Mouse (Mus musculus) cortical plate, adult 2 months (tissue): ENCODE measurements around the gene Pknox2.

ENCODE experiments used
- CTCF ChIP-seq: fragments of 200-500 bp; IDR thresholded peaks from 2 replicates; pipeline ENCODE4 v1.5.1; 2011; ENCODE audit warnings: mild to moderate bottlenecking, control low read depth, low read length; ENCODE audit not compliant: insufficient read depth; ENCODE audit errors: extremely low read depth
- POLR2A ChIP-seq: fragments of 200-500 bp; IDR thresholded peaks from 2 replicates; pipeline ENCODE4 v1.6.1; 2011; ENCODE audit warnings: mild to moderate bottlenecking, low read length, control low read depth; ENCODE audit not compliant: insufficient read depth; ENCODE audit errors: extremely low read depth

DNA sequence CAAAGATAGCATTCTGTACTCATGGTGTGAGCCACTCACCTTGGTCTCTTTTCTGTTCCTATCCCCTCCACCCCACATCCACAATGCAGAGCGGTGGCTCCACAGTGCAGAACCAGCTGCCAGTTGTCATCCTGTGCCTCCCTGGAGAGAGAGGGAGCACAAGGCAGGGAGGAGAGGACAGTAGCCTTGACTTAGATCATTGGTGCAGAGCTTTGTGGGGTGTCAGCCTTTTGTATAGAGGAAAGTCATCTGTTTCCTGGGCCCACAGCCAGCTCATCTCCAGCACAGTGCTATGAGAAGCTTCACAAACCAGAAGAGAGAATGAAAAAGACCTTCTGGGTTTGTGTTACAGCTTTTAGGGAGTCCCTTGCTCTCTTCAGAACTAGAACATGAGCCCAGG is 129.1 kb downstream of the Pknox2 start:
- TF ChIP-seq CTCF (no peak), POLR2A (no peak)
